Mouse (Mus musculus): ENCODE measurements at regions not wholly inside any gene's neighbourhood (a gene's known extent, or its start where the extent isn't known, plus 50 kb on each side); places are given as distances from the start of the nearest gene placed in this dataset.
A peak's percentile ranks its signal among the peaks of the same experiment; 100 is the strongest.

DNA sequence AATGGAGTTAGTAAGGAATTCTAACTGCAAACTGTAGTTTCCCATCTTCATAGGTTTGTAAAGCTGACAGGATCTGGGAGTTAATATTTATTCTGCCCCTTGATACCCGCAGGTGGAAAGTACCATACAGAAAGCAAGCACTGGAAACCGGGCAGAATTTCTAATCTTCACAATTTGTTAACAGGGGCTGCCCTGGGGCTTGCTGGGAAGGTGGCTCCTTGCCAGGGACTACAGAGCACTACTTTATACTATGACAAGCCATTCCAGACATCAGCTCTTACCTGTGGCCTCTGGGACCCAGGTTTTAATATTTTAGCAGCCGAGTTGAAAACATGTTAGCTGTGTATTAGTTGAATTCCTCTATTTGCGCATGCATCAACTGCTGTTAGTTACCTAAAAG, 135.1 kb upstream of the Zeb2 start:
- DNase-seq (ENCODE audit: low read depth, low spot score), result no peak

DNA sequence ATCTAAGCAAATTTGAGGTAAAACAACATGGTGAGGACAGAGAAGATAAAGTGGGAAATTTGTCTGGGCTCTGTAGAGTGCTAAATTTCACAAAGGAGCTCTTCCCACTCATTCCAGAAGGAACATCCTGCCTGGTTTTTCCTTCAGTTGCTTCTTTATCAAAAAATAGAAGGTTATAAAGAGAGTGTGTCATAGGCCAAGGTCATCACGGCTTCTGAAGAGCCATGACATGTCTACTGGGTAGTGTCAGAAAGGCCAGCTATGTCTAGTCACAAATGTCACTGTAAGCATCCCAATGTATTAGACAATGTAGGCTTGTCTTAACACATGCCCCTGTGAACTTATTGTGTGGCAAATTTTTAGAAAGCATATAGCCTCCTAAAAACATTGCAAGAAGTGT, 132.5 kb upstream of the Zeb2 start:
- DNase-seq (ENCODE audit: low read depth, low spot score), result no peak

DNA sequence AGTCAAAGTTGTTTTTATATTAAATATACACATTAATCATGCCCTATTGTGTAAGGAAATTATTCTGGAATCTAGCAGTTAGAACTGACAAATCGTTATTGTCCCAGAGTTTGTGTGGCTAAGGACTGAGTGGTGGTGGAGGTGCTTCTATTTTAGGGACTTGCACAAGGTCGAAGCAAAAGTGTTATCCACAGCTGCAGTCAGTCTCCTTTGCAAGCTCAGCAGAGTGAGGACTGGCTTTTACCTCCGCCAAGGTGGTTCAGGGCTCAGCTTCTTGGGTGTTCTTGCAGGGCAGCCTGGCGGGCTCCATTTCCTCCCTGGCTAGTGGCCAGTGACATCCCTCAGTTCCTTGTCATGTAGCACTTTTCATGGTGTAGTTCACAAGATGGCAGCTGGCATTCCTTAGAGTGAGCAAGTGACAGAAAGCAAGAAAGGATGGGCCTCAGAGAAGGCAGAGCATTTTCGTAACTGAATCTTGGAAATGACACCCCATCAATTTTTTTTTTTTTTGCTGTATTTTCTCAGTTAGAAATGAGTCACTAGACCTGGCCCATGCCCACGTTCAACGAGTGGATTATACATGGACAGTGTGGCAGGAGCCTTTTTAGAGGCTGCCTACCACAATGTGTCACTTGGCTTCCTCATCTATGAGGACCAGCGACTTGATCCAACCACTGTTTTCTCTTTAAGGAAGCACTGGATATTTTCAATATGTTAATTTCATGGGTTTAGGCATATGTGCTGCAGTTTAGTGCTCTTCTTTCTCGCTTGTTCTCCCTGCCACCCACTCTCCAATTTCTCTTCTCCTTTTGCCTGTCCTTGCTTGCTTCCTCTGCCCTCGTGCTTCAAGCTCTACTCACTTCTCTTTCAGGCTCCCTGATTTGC, 129.1 kb upstream of the Zeb2 start:
- peak; percentile 62 for DNase-seq (ENCODE audit: low read depth, low spot score)

DNA sequence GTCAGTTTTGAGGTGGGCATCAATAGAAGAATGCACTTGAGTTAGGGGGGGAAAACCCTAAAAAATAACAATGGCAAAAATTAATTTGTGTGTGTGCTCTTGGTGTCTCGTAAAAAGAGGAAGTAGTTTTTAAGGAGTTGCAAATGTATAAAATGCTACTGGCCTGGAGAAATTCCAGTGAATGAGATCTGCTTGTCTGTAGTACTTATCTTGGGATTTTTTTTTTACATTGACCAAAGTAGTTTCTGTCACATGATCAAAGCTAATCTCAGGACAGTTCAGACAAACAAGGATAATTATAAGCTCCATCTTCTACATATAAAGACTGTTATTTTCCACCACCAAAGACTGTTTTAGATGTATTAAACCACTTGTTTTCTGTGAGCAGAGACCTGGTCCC, 128.3 kb upstream of the Zeb2 start:
- no peak for DNase-seq (ENCODE audit: low read depth, low spot score)

- no peak for DNase-seq (ENCODE audit: low read depth, low spot score)
These were observed 127.3 kb upstream of the Zeb2 start for GRCm38 (mm10) chr2:45244491-45244890.

- no peak for DNase-seq (ENCODE audit: low read depth, low spot score)
These were observed 122.5 kb upstream of the Zeb2 start for GRCm38 (mm10) chr2:45239501-45240292.

- no peak for DNase-seq (ENCODE audit: low read depth, low spot score)
These were observed 121.8 kb upstream of the Zeb2 start for GRCm38 (mm10) chr2:45239001-45239400.

DNA sequence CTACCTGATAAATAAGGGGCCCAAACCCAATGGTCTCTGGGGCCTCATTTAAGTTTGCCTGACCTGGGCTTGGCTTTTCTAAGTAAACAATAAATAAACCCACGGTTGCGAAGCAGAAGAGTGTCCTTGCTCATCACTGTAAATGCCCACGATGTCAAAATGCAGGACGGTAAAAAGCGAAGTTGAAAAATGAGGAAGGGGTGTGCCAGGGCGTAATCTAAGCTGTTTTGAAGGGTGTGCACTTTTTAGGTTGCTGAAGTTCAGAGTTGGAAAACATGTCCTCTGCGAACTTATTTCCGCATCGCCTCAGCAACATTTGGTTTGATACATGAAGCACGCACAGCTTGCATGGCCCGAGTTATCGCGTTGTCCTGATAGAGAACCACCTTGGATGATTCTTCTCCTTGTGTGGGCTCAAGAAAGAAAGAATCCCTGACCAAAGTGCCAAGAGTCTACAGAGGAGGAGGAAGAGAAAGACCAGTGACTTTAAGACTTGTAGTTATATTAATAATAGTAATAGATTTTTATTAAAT, 119.0 kb upstream of the Zeb2 start:
- DNase-seq (ENCODE audit: low read depth, low spot score), result no peak

- DNase-seq (ENCODE audit: low read depth, low spot score), result no peak
These were observed 117.0 kb upstream of the Zeb2 start for GRCm38 (mm10) chr2:45234148-45234547.

GRCm38 (mm10) chr2:45230351-45231209, 113.4 kb upstream of the Zeb2 start:
- no peak for DNase-seq (ENCODE audit: low read depth, low spot score)

- DNase-seq (ENCODE audit: low read depth, low spot score), result no peak
These were observed 112.3 kb upstream of the Zeb2 start for GRCm38 (mm10) chr2:45229501-45229900.

DNA sequence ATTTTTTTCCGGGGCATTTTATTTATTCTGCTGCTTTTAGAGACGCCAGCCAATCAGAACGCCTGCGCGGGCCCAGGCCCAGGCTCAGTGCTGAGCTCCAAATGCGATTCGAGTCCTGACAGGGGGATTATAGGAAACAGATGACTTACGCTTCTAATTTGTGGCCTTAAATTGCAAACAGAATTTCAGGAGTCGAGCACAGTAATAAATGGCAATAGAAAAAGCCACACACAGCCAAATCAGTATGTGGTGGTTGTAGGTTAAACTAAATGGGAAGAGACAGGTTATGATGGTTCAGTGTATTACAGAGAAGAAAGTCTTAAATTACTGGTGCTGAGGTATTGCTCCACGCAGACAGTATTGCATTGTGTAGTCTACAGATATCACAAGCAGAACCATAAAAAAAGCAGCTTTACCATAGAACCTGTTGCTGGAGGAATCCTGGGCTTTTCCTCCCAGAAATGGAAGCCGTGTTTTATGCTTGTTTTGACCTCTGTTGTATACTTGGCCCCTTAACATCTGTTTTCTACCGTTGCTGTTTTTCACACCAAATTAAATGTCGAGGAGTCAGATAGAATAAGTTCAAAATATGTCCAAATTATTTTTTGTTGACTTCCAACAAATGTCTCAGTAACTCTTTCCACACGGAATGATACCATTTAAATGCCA, 110.2 kb upstream of the Zeb2 start:
- DNase-seq (ENCODE audit: low read depth, low spot score), result no peak

DNA sequence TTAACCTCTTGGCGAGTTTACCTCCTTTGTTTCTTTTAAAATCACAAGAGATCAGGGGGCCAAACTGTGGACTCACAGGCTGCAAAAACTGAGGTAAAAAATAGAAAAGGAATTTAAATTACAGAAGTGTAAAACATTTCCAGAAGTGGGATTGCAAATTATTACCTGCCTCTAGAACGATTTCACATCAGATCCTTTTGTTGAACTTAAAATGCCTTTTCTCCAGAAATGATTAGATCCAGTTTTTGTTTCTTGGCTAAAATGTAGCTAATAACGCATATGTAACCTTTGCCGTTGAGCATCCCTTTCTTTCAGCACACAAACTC, 108.8 kb upstream of the Zeb2 start:
- DNase-seq (ENCODE audit: low read depth, low spot score), result no peak

DNA sequence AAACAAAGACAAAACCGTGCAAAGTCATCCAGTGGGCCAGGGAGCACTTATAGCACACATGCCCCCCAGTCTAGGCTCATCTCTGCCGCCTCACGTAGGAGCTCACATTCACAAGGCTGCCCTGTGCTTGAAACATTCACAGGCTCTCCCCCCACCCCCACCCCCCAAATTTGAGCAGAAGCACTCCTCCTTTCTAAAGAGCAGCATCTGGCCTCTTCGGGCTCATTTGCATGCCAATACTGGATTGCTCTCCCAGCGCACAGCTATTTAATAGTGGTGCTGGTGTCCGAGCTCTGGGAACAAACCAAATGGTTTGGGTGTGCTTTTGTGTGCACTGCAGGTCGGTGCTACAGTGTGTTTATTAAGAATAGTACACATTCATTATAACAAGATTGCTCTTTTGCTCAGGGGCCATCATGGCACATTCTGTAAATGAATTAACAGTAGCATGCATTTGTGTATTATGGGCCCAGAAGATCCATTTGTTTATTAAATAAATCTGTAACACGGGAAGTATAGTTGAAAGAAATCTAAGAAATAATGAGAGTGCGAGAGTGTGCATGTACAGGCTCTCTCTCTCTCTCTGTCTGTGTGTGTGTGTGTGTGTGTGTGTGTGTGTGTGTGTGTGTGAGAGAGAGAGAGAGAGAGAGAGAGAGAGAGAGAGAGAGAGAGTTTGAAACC, 108.3 kb upstream of the Zeb2 start:
- no peak for DNase-seq (ENCODE audit: low read depth, low spot score)

GRCm38 (mm10) chr2:45222213-45222612, 105.0 kb upstream of the Zeb2 start:
- no peak for DNase-seq (ENCODE audit: low read depth, low spot score)

DNA sequence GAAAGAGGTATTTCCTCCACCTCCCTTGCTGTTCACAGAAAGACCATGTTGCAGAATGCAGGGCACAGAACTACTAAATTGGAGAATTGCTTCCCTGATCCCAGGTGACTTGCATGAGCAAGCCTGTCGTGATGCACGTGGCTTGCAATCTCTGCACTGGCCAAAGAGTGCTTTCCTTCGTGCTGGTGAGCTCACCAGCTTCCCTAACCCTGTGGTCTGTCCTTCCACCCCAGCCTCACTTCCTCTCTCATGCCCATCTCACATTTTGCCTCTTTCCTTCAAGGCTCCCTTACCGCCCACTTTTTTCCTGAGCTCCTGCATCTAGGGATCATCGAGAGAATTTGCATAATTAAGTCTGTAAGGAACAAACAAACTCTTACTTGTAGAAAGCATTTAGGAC, 102.7 kb upstream of the Zeb2 start:
- DNase-seq (ENCODE audit: low read depth, low spot score), result no peak

DNA sequence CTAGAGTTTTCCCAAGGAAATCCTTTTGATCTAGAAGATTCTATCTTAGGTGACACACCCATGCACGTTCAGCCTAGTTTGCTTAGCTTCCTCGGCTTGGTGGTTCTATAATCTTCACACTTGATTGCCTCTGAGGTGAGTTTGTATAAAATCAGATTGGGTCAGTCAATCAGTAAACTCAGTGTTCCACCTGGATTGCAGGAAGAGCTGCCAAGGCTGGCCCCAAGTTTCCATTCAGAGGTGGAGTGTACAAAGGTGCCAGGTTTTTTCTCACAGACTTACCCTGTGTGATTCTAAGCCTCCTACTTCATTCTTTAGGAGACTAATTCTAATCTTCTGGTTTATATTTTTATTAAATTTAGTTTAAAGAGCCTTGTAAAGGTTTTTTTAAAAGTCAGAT, 95.6 kb upstream of the Zeb2 start:
- no peak for DNase-seq (ENCODE audit: low read depth, low spot score)

GRCm38 (mm10) chr2:45208526-45208925, 91.3 kb upstream of the Zeb2 start:
- DNase-seq (ENCODE audit: low read depth, low spot score), result no peak

DNA sequence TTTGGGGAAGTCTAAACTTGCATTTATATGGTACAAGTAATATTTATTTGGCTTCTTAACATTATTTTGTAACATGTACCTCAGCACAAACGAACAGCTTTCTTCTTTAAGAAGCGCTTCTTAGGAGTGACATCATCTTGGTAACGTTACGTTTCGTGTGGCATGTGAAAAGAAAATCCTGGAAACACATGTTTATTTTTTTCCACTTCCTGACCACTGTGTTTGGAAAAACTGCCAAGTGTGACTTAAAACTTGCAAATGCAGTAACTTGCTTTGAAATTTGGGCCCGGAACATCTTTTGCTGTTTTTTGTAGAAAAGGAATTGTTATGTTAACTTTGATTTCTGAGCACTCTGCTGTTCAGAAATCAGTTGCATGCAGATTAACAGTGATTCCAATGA, 88.6 kb upstream of the Zeb2 start:
- no peak for DNase-seq (ENCODE audit: low read depth, low spot score)

DNA sequence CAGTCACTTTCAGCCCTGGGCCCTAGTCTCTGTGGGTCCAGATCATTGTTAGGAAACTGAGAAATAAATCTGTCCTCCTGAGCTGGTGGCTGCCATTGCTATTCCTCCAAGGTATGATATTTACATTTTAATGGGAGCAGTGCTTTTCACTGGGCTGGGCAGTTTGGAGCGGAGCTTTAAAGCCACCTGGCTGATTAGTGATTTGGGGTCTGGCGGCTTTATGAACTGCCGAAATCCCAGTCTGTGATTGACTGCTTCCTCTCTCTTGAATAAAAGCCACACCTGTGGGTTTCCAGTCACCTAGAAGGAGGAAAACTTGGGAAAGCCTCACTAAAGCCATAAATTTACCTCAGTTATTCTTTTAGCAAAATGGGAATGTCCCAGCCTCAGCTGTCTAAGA, 88.0 kb upstream of the Zeb2 start:
- no peak for DNase-seq (ENCODE audit: low read depth, low spot score)
